Mouse (Mus musculus) bone marrow macrophage, adult 2 months (primary cell): ENCODE results near the gene Vnn3.

Experiments used
- CTCF ChIP-seq: IDR thresholded peaks from 2 replicates; pipeline ENCODE4 v1.5.1; 2012; ENCODE audit warnings: low read depth, mild to moderate bottlenecking, low read length, moderate library complexity
- POLR2A ChIP-seq: IDR thresholded peaks from 2 replicates; pipeline ENCODE4 v1.6.1; 2012; ENCODE audit warnings: mild to moderate bottlenecking, low read depth, low read length, borderline replicate concordance

- TF ChIP-seq CTCF: no peak
- no peak for TF ChIP-seq POLR2A
Measured at GRCm38 (mm10) chr10:23815168-23815567, 36.1 kb upstream of the Vnn3 start.
